Mouse (Mus musculus) intestine, embryonic 15.5 days (tissue): ENCODE measurements around the gene Qars. TPM values are rescaled to one million over a fixed set of nuclear protein-coding genes. Genes with fewer than 3 reads are reported as not detected.

Source experiments
- ATAC-seq: fragments of 200-750 bp; cut with Nextera tagmentation; 2 replicates; pipeline ENCODE4 v1.8.0; 2017; ENCODE audit warnings: moderate TSS enrichment, moderate library complexity
- H3K27ac ChIP-seq: fragments of 300-500 bp; sonication (generic); 2 replicates; pipeline ENCODE4 v1.5.1; 2015; ENCODE audit warnings: mild to moderate bottlenecking, inconsistent platforms
- H3K27me3 ChIP-seq: fragments of 300-500 bp; sonication (generic); replicated peaks from 2 replicates; pipeline ENCODE4 v1.6.1; 2015; ENCODE audit warnings: inconsistent platforms
- H3K36me3 ChIP-seq: fragments of 300-500 bp; sonication (generic); 2 replicates; pipeline ENCODE4 v1.6.1; 2015; ENCODE audit warnings: inconsistent platforms
- H3K4me1 ChIP-seq: fragments of 300-500 bp; sonication (generic); replicated peaks from 2 replicates; pipeline ENCODE4 v1.6.1; 2015; ENCODE audit warnings: inconsistent platforms
- H3K4me2 ChIP-seq: fragments of 300-500 bp; sonication (generic); replicated peaks from 2 replicates; pipeline ENCODE4 v1.6.1; 2015; ENCODE audit warnings: mild to moderate bottlenecking, inconsistent platforms
- H3K4me3 ChIP-seq: fragments of 300-500 bp; sonication (generic); replicated peaks from 2 replicates; pipeline ENCODE4 v1.5.1; 2015; ENCODE audit warnings: inconsistent platforms
- H3K9ac ChIP-seq: fragments of 300-500 bp; sonication (generic); 2 replicates; pipeline ENCODE4 v1.6.1; 2015; ENCODE audit warnings: inconsistent platforms
- H3K9me3 ChIP-seq: fragments of 300-500 bp; sonication (generic); 2 replicates; pipeline ENCODE4 v1.6.1; 2016; ENCODE audit warnings: inconsistent platforms
- WGBS: fragments of 180-500 bp; shearing (Covaris S2); methylation state at CpG from one replicate; pipeline ENCODE4 v1.1.7; 2015; 5-methylcytosine and 5-hydroxymethylcytosine counted together
- polyA plus RNA-seq: library from polyadenylated mRNA; unstranded; fragments of >200 nt; fragmentation: Nextera tagmentation; extraction: Ambion mirVana; gene quantifications from 2 replicates; pipeline ENCODE4 v1.2.1, GENCODE M21; 2015

Gene Qars
- polyA plus RNA-seq, 1 experiment from 2014 or later: 105 TPM

DNA sequence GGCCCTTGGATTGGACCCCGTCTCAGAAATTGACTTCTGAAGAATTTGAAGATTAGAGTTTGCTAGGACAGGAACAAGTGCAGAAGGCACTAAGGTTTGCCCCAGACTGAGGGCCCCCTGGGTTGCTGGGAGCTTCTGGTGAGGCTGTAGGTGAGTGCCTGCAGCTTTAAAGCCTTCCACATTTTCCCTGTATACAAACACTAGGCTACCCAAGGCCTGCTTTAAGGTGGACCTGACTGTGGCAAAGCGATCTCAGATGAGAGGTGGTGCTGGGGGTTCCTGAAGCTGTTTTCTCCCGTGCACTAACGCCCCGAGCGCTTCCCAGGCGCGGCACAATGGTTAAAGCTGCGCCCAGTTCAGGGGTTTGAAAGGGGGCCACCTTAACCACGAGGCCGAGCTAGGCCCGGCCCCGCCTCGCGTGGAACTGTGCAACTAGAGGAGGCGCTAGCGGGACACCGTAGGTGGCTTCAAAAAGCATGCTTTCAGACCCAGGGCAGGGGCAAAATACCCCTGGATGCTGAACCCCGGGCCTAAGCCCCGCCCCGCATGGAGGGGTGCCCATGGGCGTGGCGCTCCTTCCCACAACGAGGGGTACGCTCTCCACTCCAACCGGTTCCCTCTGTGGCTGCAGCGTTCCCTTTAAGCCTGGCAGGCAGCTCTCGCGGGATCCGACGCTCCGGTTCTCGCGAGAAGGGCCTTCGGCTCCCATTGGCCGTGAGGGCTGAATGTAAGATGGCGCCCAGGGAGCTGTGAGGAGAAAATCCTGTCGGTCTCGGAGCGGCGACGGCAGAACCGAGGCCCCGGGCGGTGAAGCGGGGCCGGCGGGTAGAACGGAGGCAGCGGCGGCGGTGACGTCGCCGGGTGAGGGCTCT, 9.1 kb downstream of the Qars start, which contains the start of gene Qrich1:
Gene Qrich1, plus strand, starts transcription at position 427 of the 872 bp plus-strand sequence.
- peak within 1 kb of the TSS; percentile 99 for H3K9ac ChIP-seq
- H3K4me2 ChIP-seq: peak within 1 kb of the TSS; percentile 92
- H3K27ac ChIP-seq: peak within 1 kb of the TSS; percentile 99
- peaks cover 9% of the 10 kb centered on the region for H3K4me1 ChIP-seq
- peak within 1 kb of the TSS; percentile 93 for H3K4me3 ChIP-seq
- no peaks in the 10 kb centered on the region for H3K27me3 ChIP-seq
- H3K36me3 ChIP-seq: peaks cover 31% of the 10 kb centered on the region
- peak; percentile 97 for ATAC-seq
- H3K9me3 ChIP-seq: no peaks in the 10 kb centered on the region
- 1% methylated on average over 54 of the region's 55 CpGs for WGBS

DNA sequence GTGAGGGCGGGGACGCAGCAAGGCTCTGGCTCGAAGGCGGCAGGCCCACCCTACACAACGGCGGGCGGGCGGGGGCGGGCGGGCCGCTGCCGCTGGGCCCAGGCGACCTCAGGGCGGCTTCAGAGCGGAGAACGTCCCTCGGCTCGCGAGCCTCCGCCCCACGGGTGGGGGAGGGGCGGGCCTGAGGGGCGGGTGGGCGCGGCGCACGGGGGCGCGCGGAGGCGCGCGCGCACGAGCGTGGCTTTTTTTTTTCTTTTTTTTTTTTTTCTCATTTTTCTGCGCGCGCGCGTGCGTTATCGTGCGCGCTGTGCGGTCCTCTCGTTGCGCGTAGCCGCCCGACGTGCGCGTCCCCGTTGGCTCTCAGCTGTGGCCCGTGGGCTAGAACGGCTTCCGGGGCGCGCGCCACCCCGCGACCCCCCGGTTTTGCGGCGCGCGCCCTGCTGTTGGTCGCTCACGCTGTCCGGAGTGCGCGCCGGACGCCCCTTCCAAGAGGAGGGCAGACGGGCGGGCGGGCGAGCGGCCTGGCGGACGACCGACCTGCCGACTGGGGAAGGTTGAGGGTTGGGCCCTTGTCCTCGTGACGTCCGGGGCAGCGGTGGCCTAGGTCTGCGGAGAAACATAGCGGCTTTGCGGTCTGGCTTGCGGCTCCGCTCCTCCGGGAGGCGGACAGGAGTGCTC, 9.9 kb downstream of the Qars start:
- under 1% methylated on average over 88 of the region's 95 CpGs for WGBS
- peak overlapping the region; percentile 93 for H3K4me3 ChIP-seq
- peaks cover 29% of the 10 kb centered on the region for H3K36me3 ChIP-seq
- H3K27ac ChIP-seq: peak overlapping the region; percentile 99
- H3K9ac ChIP-seq: peak overlapping the region; percentile 99
- peaks cover 9% of the 10 kb centered on the region for H3K4me1 ChIP-seq
- peak overlapping the region; percentile 92 for H3K4me2 ChIP-seq
- peak; percentile 86 for ATAC-seq
- no peaks in the 10 kb centered on the region for H3K9me3 ChIP-seq
- no peaks in the 10 kb centered on the region for H3K27me3 ChIP-seq

DNA sequence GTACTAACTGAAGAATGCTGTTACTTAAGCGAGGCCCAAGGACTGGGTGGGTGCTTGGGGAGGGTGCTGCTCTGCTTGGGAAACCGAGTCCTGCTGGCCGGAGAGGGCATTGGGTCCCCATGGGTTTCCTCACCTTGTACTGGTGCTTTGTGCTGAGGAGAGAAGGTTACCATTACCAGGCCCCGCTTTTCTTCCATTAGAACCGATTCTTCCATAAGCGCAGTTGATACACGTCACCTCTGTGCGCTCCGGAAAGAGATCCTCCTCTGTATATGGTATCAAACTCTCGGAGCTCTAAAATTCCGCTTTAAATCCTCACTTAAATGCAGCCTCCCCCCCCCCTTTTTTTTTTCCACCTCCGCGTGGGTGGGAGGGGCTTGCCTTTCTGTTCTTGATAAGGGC, 10.4 kb downstream of the Qars start:
- Histone ChIP-seq H3K4me1 (peaks cover 9% of the 10 kb centered on the region), H3K27me3 (no peaks in the 10 kb centered on the region), H3K9ac (peak overlapping the region; percentile 99), H3K27ac (peak overlapping the region; percentile 99), H3K9me3 (no peaks in the 10 kb centered on the region), H3K4me2 (peak overlapping the region; percentile 92), H3K36me3 (peaks cover 25% of the 10 kb centered on the region), H3K4me3 (peak overlapping the region; percentile 93)
- ATAC-seq: peak; percentile 24; the same call in 1 of the 2 replicates
- under 1% methylated on average over 13 of the region's 13 CpGs for WGBS

DNA sequence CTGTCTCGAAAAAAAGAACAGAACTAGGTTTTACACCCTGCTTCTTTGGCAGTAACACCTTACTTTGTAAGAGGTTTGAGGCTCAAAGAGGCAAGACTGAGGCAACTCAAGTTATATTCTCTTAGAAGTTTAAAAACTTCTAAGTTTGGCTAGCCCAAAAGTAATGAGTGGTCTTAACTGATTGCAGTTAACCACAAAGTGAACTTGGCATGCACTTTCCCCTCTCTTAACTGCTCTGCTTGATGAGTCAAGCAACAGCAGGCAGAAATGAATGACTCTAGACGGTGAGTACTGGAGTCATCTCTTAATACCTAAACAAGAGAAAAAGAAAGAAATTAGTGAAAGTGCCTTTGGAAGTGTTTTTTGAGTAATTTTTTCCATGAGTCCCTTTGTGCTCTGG, 14.1 kb downstream of the Qars start:
- no peak for ATAC-seq
- H3K4me3 ChIP-seq: no peak overlapping the region
- WGBS: 81% methylated on average over 2 of the region's 2 CpGs
- no peaks in the 10 kb centered on the region for H3K27me3 ChIP-seq
- H3K4me2 ChIP-seq: no peak overlapping the region
- no peaks in the 10 kb centered on the region for H3K9me3 ChIP-seq
- peaks cover 6% of the 10 kb centered on the region; the same call in 1 of the 2 replicates for H3K36me3 ChIP-seq
- peaks cover 5% of the 10 kb centered on the region for H3K4me1 ChIP-seq
- no peak overlapping the region for H3K27ac ChIP-seq
- no peak overlapping the region for H3K9ac ChIP-seq

- no peak overlapping the region for H3K27ac ChIP-seq
- H3K27me3 ChIP-seq: no peaks in the 10 kb centered on the region
- H3K4me1 ChIP-seq: peaks cover 5% of the 10 kb centered on the region
- H3K9ac ChIP-seq: no peak overlapping the region
- no peaks in the 10 kb centered on the region for H3K9me3 ChIP-seq
- H3K4me2 ChIP-seq: no peak overlapping the region
- peaks cover 6% of the 10 kb centered on the region; the same call in 1 of the 2 replicates for H3K36me3 ChIP-seq
- H3K4me3 ChIP-seq: no peak overlapping the region
- 94% methylated on average over 4 of the region's 4 CpGs for WGBS
- ATAC-seq: no peak
These were observed 15.8 kb downstream of the Qars start for GRCm38 (mm10) chr9:108523341-108523740.

- no peaks in the 10 kb centered on the region for H3K9me3 ChIP-seq
- no peak for ATAC-seq
- no peak overlapping the region for H3K4me3 ChIP-seq
- H3K4me1 ChIP-seq: no peaks in the 10 kb centered on the region
- H3K27me3 ChIP-seq: no peaks in the 10 kb centered on the region
- WGBS: 73% methylated on average over 3 of the region's 3 CpGs
- peaks cover 17% of the 10 kb centered on the region for H3K36me3 ChIP-seq
- no peak overlapping the region for H3K9ac ChIP-seq
- no peak overlapping the region for H3K27ac ChIP-seq
- H3K4me2 ChIP-seq: no peak overlapping the region
These were observed 17.9 kb downstream of the Qars start for GRCm38 (mm10) chr9:108525400-108525799.

DNA sequence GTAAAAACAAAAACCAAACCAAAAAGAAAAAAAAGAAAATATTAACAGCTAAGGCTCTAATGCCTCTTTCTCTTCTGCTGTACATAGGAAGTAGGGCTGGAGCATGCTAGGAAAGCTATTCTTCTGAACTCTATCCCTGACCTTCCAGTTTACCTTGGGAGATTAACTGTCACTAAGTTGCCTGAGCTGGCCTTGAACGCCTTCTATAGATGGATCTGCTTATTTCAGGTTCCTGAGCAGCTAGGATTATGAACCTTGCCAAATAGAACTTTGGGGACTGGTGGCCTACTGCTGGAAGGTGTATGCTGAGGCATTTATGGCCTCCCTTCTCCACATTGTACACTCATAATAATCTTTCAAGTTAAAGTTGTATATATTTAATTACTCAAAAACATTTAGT, 23.4 kb downstream of the Qars start:
- H3K36me3 ChIP-seq: peaks cover 37% of the 10 kb centered on the region
- 77% methylated on average over 1 of the region's 1 CpGs for WGBS
- no peak for ATAC-seq

GRCm38 (mm10) chr9:108531496-108531895, 24.0 kb downstream of the Qars start:
- ATAC-seq: no peak
- Histone ChIP-seq H3K9me3 (no peaks in the 10 kb centered on the region), H3K4me1 (no peaks in the 10 kb centered on the region), H3K36me3 (peaks cover 42% of the 10 kb centered on the region), H3K4me3 (no peak overlapping the region), H3K27me3 (no peaks in the 10 kb centered on the region), H3K9ac (no peak overlapping the region), H3K4me2 (no peak overlapping the region), H3K27ac (no peak overlapping the region)
- WGBS: 96% methylated on average over 1 of the region's 1 CpGs

More for the DNA sequence above, 23.4 kb downstream of the Qars start:
- no peaks in the 10 kb centered on the region for H3K9me3 ChIP-seq
- no peak overlapping the region for H3K4me2 ChIP-seq
- no peaks in the 10 kb centered on the region for H3K27me3 ChIP-seq
- no peak overlapping the region for H3K27ac ChIP-seq
- H3K4me3 ChIP-seq: no peak overlapping the region
- no peaks in the 10 kb centered on the region for H3K4me1 ChIP-seq
- no peak overlapping the region for H3K9ac ChIP-seq

DNA sequence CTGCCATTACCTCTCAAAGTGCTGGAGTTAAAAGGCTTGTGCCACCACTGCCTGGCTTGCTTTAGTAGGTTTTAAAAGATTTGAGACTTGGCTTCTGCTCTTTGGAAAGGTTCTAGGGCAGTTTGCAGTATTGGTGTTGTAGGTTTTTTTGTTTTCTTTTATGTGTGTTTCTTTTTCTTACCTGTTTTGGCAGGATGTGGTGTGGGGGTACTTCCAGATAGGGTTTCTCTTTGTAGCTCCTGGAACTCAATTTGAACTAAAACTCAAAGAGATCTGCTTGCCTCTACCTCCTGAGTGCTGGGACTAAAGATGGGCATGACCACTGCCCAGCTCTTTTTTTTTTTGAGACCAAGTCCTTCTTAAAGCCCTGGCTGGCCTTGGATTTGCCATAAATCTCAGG, 33.3 kb downstream of the Qars start:
- no peak overlapping the region for H3K4me3 ChIP-seq
- peaks cover 59% of the 10 kb centered on the region for H3K36me3 ChIP-seq
- H3K27me3 ChIP-seq: no peaks in the 10 kb centered on the region
- H3K27ac ChIP-seq: no peak overlapping the region
- ATAC-seq: no peak
- H3K4me2 ChIP-seq: no peak overlapping the region
- H3K9ac ChIP-seq: no peak overlapping the region
- H3K9me3 ChIP-seq: no peaks in the 10 kb centered on the region
- H3K4me1 ChIP-seq: no peaks in the 10 kb centered on the region

DNA sequence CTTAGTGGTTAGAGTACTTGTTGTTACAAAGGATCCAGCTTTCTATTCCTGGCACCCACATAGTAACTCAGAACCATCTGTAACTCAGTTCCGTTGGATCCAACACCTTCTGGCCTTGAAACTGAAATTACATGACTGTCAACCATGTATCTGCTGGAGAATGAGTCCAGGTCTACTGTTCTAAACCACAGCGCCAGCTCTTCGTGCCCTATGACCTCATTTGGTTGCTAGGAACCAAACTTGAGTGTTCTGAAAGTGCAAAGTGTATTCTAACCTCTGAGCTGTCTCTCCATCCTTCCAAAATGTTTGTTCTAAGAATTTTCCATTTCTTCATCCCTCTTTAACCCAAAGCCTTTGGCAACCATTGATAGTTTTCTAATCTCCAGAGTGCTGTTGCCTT, 38.5 kb downstream of the Qars start:
- Histone ChIP-seq H3K27me3 (no peaks in the 10 kb centered on the region), H3K4me2 (no peak overlapping the region), H3K4me3 (no peak overlapping the region), H3K36me3 (peaks cover 49% of the 10 kb centered on the region), H3K9ac (no peak overlapping the region), H3K27ac (no peak overlapping the region), H3K9me3 (no peaks in the 10 kb centered on the region), H3K4me1 (no peaks in the 10 kb centered on the region)
- no peak for ATAC-seq
- WGBS: 94% methylated on average over 3 of the region's 3 CpGs

GRCm38 (mm10) chr9:108546875-108547274, 39.4 kb downstream of the Qars start:
- no peak overlapping the region for H3K9ac ChIP-seq
- no peak for ATAC-seq
- no peaks in the 10 kb centered on the region for H3K27me3 ChIP-seq
- no peak overlapping the region for H3K27ac ChIP-seq
- H3K4me3 ChIP-seq: no peak overlapping the region
- WGBS: 90% methylated on average over 1 of the region's 1 CpGs
- peaks cover 40% of the 10 kb centered on the region for H3K36me3 ChIP-seq
- no peak overlapping the region for H3K4me2 ChIP-seq
- H3K9me3 ChIP-seq: no peaks in the 10 kb centered on the region
- H3K4me1 ChIP-seq: no peaks in the 10 kb centered on the region

DNA sequence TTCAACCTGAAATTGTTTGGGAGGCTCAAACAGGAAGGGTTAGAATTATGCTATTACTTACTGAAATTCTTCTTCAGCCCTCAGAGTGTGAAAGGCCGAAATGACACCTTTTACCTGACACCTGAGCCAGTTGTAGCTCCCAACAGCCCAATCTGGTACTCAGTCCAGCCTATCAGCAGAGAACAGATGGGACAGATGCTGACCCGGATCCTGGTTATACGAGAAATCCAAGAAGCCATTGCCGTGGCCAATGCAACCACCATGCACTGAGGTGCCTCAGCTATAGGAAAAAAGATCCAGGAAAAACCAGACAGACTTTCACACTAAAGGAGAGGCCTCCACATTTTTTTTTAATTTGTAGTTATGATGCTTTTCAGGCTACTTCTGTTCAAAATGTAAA, 51.7 kb downstream of the Qars start:
- 88% methylated on average over 4 of the region's 4 CpGs for WGBS
- H3K9ac ChIP-seq: no peak overlapping the region
- peaks cover 15% of the 10 kb centered on the region for H3K4me1 ChIP-seq
- H3K27ac ChIP-seq: no peak overlapping the region
- ATAC-seq: no peak
- H3K27me3 ChIP-seq: no peaks in the 10 kb centered on the region
- no peak overlapping the region for H3K4me2 ChIP-seq
- no peaks in the 10 kb centered on the region for H3K9me3 ChIP-seq
- H3K36me3 ChIP-seq: peaks cover 41% of the 10 kb centered on the region
- no peak overlapping the region for H3K4me3 ChIP-seq
